Mouse (Mus musculus): ENCODE measurements around the gene Tub. TPM values are rescaled to one million over a fixed set of nuclear protein-coding genes. Genes with fewer than 3 reads are reported as not detected.

Gene Tub
- polyA plus RNA-seq, 1 experiment from 2014 or later = 3.9 TPM

- Histone ChIP-seq H3K36me3 (replicated peaks; ENCODE audit: control insufficient read depth, insufficient read depth, low read depth, low read length) (no peaks in the 10 kb centered on the region), H3K4me2 (ENCODE audit: low read depth, low read length) (no peak overlapping the region), H3K4me1 (ENCODE audit: control insufficient read depth, insufficient read depth, low read length) (no peaks in the 10 kb centered on the region), H3K9ac (replicated peaks; ENCODE audit: low read length) (no peak overlapping the region), H3K4me3 (ENCODE audit: low read depth, low read length) (no peak overlapping the region), H3K9me3 (replicated peaks; ENCODE audit: control insufficient read depth, low read length) (no peaks in the 10 kb centered on the region), H3K27ac (replicated peaks; ENCODE audit: low read depth, low read length) (no peak overlapping the region), H3K27me3 (ENCODE audit: control insufficient read depth, insufficient read depth, low read length) (no peaks in the 10 kb centered on the region)
- DNase-seq (ENCODE audit: low spot score) (no peak), ATAC-seq (replicated peaks; ENCODE audit: insufficient number of reproducible peaks, low FRiP score, low TSS enrichment, low read depth) (no peak)
- 84% methylated on average over 5 of the region's 5 CpGs for WGBS
These were observed 89.3 kb downstream of the Tub start for GRCm38 (mm10) chr7:109039445-109039844.

GRCm38 (mm10) chr7:109045876-109046275, 95.7 kb downstream of the Tub start:
- Histone ChIP-seq H3K27me3 (ENCODE audit: control insufficient read depth, insufficient read depth, low read length) (no peaks in the 10 kb centered on the region), H3K4me2 (ENCODE audit: low read depth, low read length) (no peak overlapping the region), H3K27ac (replicated peaks; ENCODE audit: low read depth, low read length) (no peak overlapping the region), H3K4me3 (ENCODE audit: low read depth, low read length) (no peak overlapping the region), H3K9me3 (replicated peaks; ENCODE audit: control insufficient read depth, low read length) (no peaks in the 10 kb centered on the region), H3K4me1 (ENCODE audit: control insufficient read depth, insufficient read depth, low read length) (no peaks in the 10 kb centered on the region), H3K36me3 (replicated peaks; ENCODE audit: control insufficient read depth, insufficient read depth, low read depth, low read length) (no peaks in the 10 kb centered on the region), H3K9ac (replicated peaks; ENCODE audit: low read length) (no peak overlapping the region)
- 92% methylated on average over 2 of the region's 2 CpGs for WGBS
- DNase-seq (ENCODE audit: low spot score) (no peak), ATAC-seq (replicated peaks; ENCODE audit: insufficient number of reproducible peaks, low FRiP score, low TSS enrichment, low read depth) (no peak)

- H3K4me3 ChIP-seq (ENCODE audit: low read depth, low read length) = no peak overlapping the region
- ATAC-seq (replicated peaks; ENCODE audit: insufficient number of reproducible peaks, low FRiP score, low TSS enrichment, low read depth) (no peak), DNase-seq (ENCODE audit: low spot score) (no peak)
- no peaks in the 10 kb centered on the region for H3K36me3 ChIP-seq (replicated peaks; ENCODE audit: control insufficient read depth, insufficient read depth, low read depth, low read length)
- H3K9me3 ChIP-seq (replicated peaks; ENCODE audit: control insufficient read depth, low read length) = no peaks in the 10 kb centered on the region
- no peaks in the 10 kb centered on the region for H3K27me3 ChIP-seq (ENCODE audit: control insufficient read depth, insufficient read depth, low read length)
- H3K4me1 ChIP-seq (ENCODE audit: control insufficient read depth, insufficient read depth, low read length) = no peaks in the 10 kb centered on the region
- no peak overlapping the region for H3K27ac ChIP-seq (replicated peaks; ENCODE audit: low read depth, low read length)
- 97% methylated on average over 1 of the region's 1 CpGs for WGBS
- H3K9ac ChIP-seq (replicated peaks; ENCODE audit: low read length) = no peak overlapping the region
- no peak overlapping the region for H3K4me2 ChIP-seq (ENCODE audit: low read depth, low read length)
These were observed 100.7 kb downstream of the Tub start for GRCm38 (mm10) chr7:109050831-109051230.

- Histone ChIP-seq H3K9ac (replicated peaks; ENCODE audit: low read length) (no peak overlapping the region), H3K4me3 (ENCODE audit: low read depth, low read length) (no peak overlapping the region), H3K36me3 (replicated peaks; ENCODE audit: control insufficient read depth, insufficient read depth, low read depth, low read length) (no peaks in the 10 kb centered on the region), H3K4me1 (ENCODE audit: control insufficient read depth, insufficient read depth, low read length) (no peaks in the 10 kb centered on the region), H3K27me3 (ENCODE audit: control insufficient read depth, insufficient read depth, low read length) (no peaks in the 10 kb centered on the region), H3K27ac (replicated peaks; ENCODE audit: low read depth, low read length) (no peak overlapping the region), H3K4me2 (ENCODE audit: low read depth, low read length) (no peak overlapping the region), H3K9me3 (replicated peaks; ENCODE audit: control insufficient read depth, low read length) (no peaks in the 10 kb centered on the region)
- DNase-seq (ENCODE audit: low spot score) (no peak), ATAC-seq (replicated peaks; ENCODE audit: insufficient number of reproducible peaks, low FRiP score, low TSS enrichment, low read depth) (no peak)
- 87% methylated on average over 4 of the region's 4 CpGs for WGBS
These were observed 109.4 kb downstream of the Tub start for GRCm38 (mm10) chr7:109059536-109059935.

- 85% methylated on average over 4 of the region's 4 CpGs for WGBS
- DNase-seq (ENCODE audit: low spot score) (no peak), ATAC-seq (replicated peaks; ENCODE audit: insufficient number of reproducible peaks, low FRiP score, low TSS enrichment, low read depth) (no peak)
- Histone ChIP-seq H3K27ac (replicated peaks; ENCODE audit: low read depth, low read length) (no peak overlapping the region), H3K9me3 (replicated peaks; ENCODE audit: control insufficient read depth, low read length) (no peaks in the 10 kb centered on the region), H3K27me3 (ENCODE audit: control insufficient read depth, insufficient read depth, low read length) (no peaks in the 10 kb centered on the region), H3K4me1 (ENCODE audit: control insufficient read depth, insufficient read depth, low read length) (no peaks in the 10 kb centered on the region), H3K4me3 (ENCODE audit: low read depth, low read length) (no peak overlapping the region), H3K4me2 (ENCODE audit: low read depth, low read length) (no peak overlapping the region), H3K36me3 (replicated peaks; ENCODE audit: control insufficient read depth, insufficient read depth, low read depth, low read length) (no peaks in the 10 kb centered on the region), H3K9ac (replicated peaks; ENCODE audit: low read length) (no peak overlapping the region)
These were observed 119.5 kb downstream of the Tub start for GRCm38 (mm10) chr7:109069641-109070040.

- Histone ChIP-seq H3K36me3 (replicated peaks; ENCODE audit: control insufficient read depth, insufficient read depth, low read depth, low read length) (no peaks in the 10 kb centered on the region), H3K27ac (replicated peaks; ENCODE audit: low read depth, low read length) (no peak overlapping the region), H3K4me3 (ENCODE audit: low read depth, low read length) (no peak overlapping the region), H3K9ac (replicated peaks; ENCODE audit: low read length) (no peak overlapping the region), H3K9me3 (replicated peaks; ENCODE audit: control insufficient read depth, low read length) (no peaks in the 10 kb centered on the region), H3K4me2 (ENCODE audit: low read depth, low read length) (no peak overlapping the region), H3K4me1 (ENCODE audit: control insufficient read depth, insufficient read depth, low read length) (no peaks in the 10 kb centered on the region), H3K27me3 (ENCODE audit: control insufficient read depth, insufficient read depth, low read length) (no peaks in the 10 kb centered on the region)
- ATAC-seq (replicated peaks; ENCODE audit: insufficient number of reproducible peaks, low FRiP score, low TSS enrichment, low read depth) (no peak), DNase-seq (ENCODE audit: low spot score) (no peak)
- WGBS = 72% methylated on average over 5 of the region's 5 CpGs
These were observed 122.2 kb downstream of the Tub start for GRCm38 (mm10) chr7:109072326-109072725.

GRCm38 (mm10) chr7:109082269-109083112, 132.4 kb downstream of the Tub start:
- DNase-seq (ENCODE audit: low spot score) (peak; percentile 81), ATAC-seq (replicated peaks; ENCODE audit: insufficient number of reproducible peaks, low FRiP score, low TSS enrichment, low read depth) (no peak)
- Histone ChIP-seq H3K27ac (replicated peaks; ENCODE audit: low read depth, low read length) (no peak overlapping the region), H3K4me1 (ENCODE audit: control insufficient read depth, insufficient read depth, low read length) (no peaks in the 10 kb centered on the region), H3K9ac (replicated peaks; ENCODE audit: low read length) (peak overlapping the region; percentile 56), H3K36me3 (replicated peaks; ENCODE audit: control insufficient read depth, insufficient read depth, low read depth, low read length) (no peaks in the 10 kb centered on the region), H3K9me3 (replicated peaks; ENCODE audit: control insufficient read depth, low read length) (no peaks in the 10 kb centered on the region), H3K4me3 (ENCODE audit: low read depth, low read length) (peak overlapping the region; percentile 52), H3K4me2 (ENCODE audit: low read depth, low read length) (peak overlapping the region; percentile 68), H3K27me3 (ENCODE audit: control insufficient read depth, insufficient read depth, low read length) (0 out of 2 replicates have a peak, but pooled peaks cover 4% of the 10 kb centered on the region)
- 20% methylated on average over 12 of the region's 12 CpGs for WGBS

GRCm38 (mm10) chr7:109083113-109083812, 133.1 kb downstream of the Tub start, which contains the start of gene Ric3:
Gene Ric3 (minus strand): TSS chr7:109083331.
- H3K4me2 ChIP-seq (ENCODE audit: low read depth, low read length) = peak within 1 kb of the TSS; percentile 68
- H3K4me1 ChIP-seq (ENCODE audit: control insufficient read depth, insufficient read depth, low read length) = no peaks in the 10 kb centered on the region
- H3K27me3 ChIP-seq (ENCODE audit: control insufficient read depth, insufficient read depth, low read length) = 0 out of 2 replicates have a peak, but pooled peaks cover 4% of the 10 kb centered on the region
- H3K4me3 ChIP-seq (ENCODE audit: low read depth, low read length) = peak within 1 kb of the TSS; percentile 52
- H3K9me3 ChIP-seq (replicated peaks; ENCODE audit: control insufficient read depth, low read length) = no peaks in the 10 kb centered on the region
- 6% methylated on average over 50 of the region's 50 CpGs for WGBS
- H3K27ac ChIP-seq (replicated peaks; ENCODE audit: low read depth, low read length) = no peak within 1 kb of the TSS
- DNase-seq (ENCODE audit: low spot score) (peak; percentile 30), ATAC-seq (replicated peaks; ENCODE audit: insufficient number of reproducible peaks, low FRiP score, low TSS enrichment, low read depth) (peak; percentile 82)
- H3K9ac ChIP-seq (replicated peaks; ENCODE audit: low read length) = peak within 1 kb of the TSS; percentile 56
- no peaks in the 10 kb centered on the region for H3K36me3 ChIP-seq (replicated peaks; ENCODE audit: control insufficient read depth, insufficient read depth, low read depth, low read length)
